Mouse (Mus musculus): ENCODE data around the gene Kif1c.
"Not testable (repeated sequence)": the region's sequence is repeated elsewhere in the genome, so short reads cannot be mapped to it uniquely, and the experiment has no call there.

Kif1c gene

GRCm38 (mm10) chr11:70747876-70748545 is 47.7 kb downstream of the Kif1c start:
- DNase-seq: no peak

- no peak for DNase-seq
Observed at GRCm38 (mm10) chr11:70752337-70753017, 52.1 kb downstream of the Kif1c start.

- no peak for DNase-seq
Observed at GRCm38 (mm10) chr11:70753146-70753545, 52.8 kb downstream of the Kif1c start.

- no peak for DNase-seq
Observed at GRCm38 (mm10) chr11:70754476-70754875, 54.1 kb downstream of the Kif1c start.

- DNase-seq: no peak
Observed at GRCm38 (mm10) chr11:70754958-70755357, 54.6 kb downstream of the Kif1c start.

- peak; percentile 91 for DNase-seq
Observed at GRCm38 (mm10) chr11:70755645-70756044, 55.3 kb downstream of the Kif1c start.

- DNase-seq: not testable (repeated sequence)
Observed at GRCm38 (mm10) chr11:70760446-70760845, 60.1 kb downstream of the Kif1c start.

- no peak for DNase-seq
Observed at GRCm38 (mm10) chr11:70762641-70763040, 62.3 kb downstream of the Kif1c start.

GRCm38 (mm10) chr11:70763582-70763935 is 63.2 kb downstream of the Kif1c start:
- DNase-seq: no peak

- peak; percentile 73 for DNase-seq
Observed at GRCm38 (mm10) chr11:70763936-70764808, 63.8 kb downstream of the Kif1c start, which contains the start of gene Zfp3. Gene Zfp3, plus strand, starts transcription at chr11:70764209.

GRCm38 (mm10) chr11:70765776-70766445 is 65.6 kb downstream of the Kif1c start:
- DNase-seq: peak; percentile 9

GRCm38 (mm10) chr11:70770804-70771203 is 70.5 kb downstream of the Kif1c start:
- no peak for DNase-seq

- DNase-seq: peak; percentile 75
Observed at GRCm38 (mm10) chr11:70776830-70777571, 76.7 kb downstream of the Kif1c start.

- DNase-seq: no peak
Observed at GRCm38 (mm10) chr11:70777634-70778033, 77.3 kb downstream of the Kif1c start.

- DNase-seq: not testable (repeated sequence)
Observed at GRCm38 (mm10) chr11:70778058-70778457, 77.7 kb downstream of the Kif1c start.

Measured in lung, postnatal 14 days (tissue).